Mouse (Mus musculus): ENCODE results near the gene Polr3c. TPM values are rescaled to one million over a fixed set of nuclear protein-coding genes. Genes with fewer than 3 reads are reported as not detected.

Polr3c gene
- polyA plus RNA-seq, 1 experiment: 47.6 TPM

GRCm38 (mm10) chr3:96714286-96714685 is 13.1 kb downstream of the Polr3c start:
- Histone ChIP-seq H3K36me3 (ENCODE audit: control insufficient read depth, insufficient read depth, low read length) (peaks cover 71% of the 10 kb centered on the region), H3K27me3 (ENCODE audit: control insufficient read depth, insufficient read depth, low read length) (no peaks in the 10 kb centered on the region), H3K4me3 (ENCODE audit: low read depth, low read length) (no peak overlapping the region), H3K27ac (ENCODE audit: insufficient read depth, low read depth, low read length) (no peak overlapping the region), H3K4me1 (ENCODE audit: control insufficient read depth, insufficient read depth, insufficient read length, low read length) (no peaks in the 10 kb centered on the region)
- WGBS: 77% methylated on average over 5 of the region's 5 CpGs
- TF ChIP-seq POLR2A (IDR thresholded peaks at IDR 0.05; ENCODE audit: low read depth, low read length): no peak
- TF ChIP-seq CTCF (IDR thresholded peaks at IDR 0.05; ENCODE audit: extremely low read depth, insufficient read length, insufficient replicate concordance, low read depth, low read length): no peak

GRCm38 (mm10) chr3:96708684-96709064 is 18.8 kb downstream of the Polr3c start:
- peaks cover 7% of the 10 kb centered on the region for H3K4me1 ChIP-seq (ENCODE audit: control insufficient read depth, insufficient read depth, insufficient read length, low read length)
- H3K27me3 ChIP-seq (ENCODE audit: control insufficient read depth, insufficient read depth, low read length): no peaks in the 10 kb centered on the region; the same call in 1 of the 2 replicates
- peaks cover 47% of the 10 kb centered on the region for H3K36me3 ChIP-seq (ENCODE audit: control insufficient read depth, insufficient read depth, low read length)
- H3K4me3 ChIP-seq (ENCODE audit: low read depth, low read length): no peak overlapping the region
- 58% methylated on average over 2 of the region's 2 CpGs for WGBS
- no peak overlapping the region for H3K27ac ChIP-seq (ENCODE audit: insufficient read depth, low read depth, low read length)
- TF ChIP-seq POLR2A (IDR thresholded peaks at IDR 0.05; ENCODE audit: low read depth, low read length) (no peak), CTCF (IDR thresholded peaks at IDR 0.05; ENCODE audit: extremely low read depth, insufficient read length, insufficient replicate concordance, low read depth, low read length) (no peak)

- no peak within 1 kb of the TSS for H3K27ac ChIP-seq (ENCODE audit: insufficient read depth, low read depth, low read length)
- TF ChIP-seq POLR2A (IDR thresholded peaks at IDR 0.05; ENCODE audit: low read depth, low read length) (no peak), CTCF (IDR thresholded peaks at IDR 0.05; ENCODE audit: extremely low read depth, insufficient read length, insufficient replicate concordance, low read depth, low read length) (peak; percentile 87)
- peak within 1 kb of the TSS; percentile 75 for H3K4me3 ChIP-seq (ENCODE audit: low read depth, low read length)
- WGBS: 4% methylated on average over 42 of the region's 42 CpGs
- peaks cover 7% of the 10 kb centered on the region for H3K4me1 ChIP-seq (ENCODE audit: control insufficient read depth, insufficient read depth, insufficient read length, low read length)
- no peaks in the 10 kb centered on the region; the same call in 1 of the 2 replicates for H3K27me3 ChIP-seq (ENCODE audit: control insufficient read depth, insufficient read depth, low read length)
- H3K36me3 ChIP-seq (ENCODE audit: control insufficient read depth, insufficient read depth, low read length): peaks cover 48% of the 10 kb centered on the region
Measured at GRCm38 (mm10) chr3:96707903-96708683, 19.3 kb downstream of the Polr3c start, which contains the start of gene Nudt17. Gene Nudt17 (minus strand): TSS chr3:96708562.

- H3K36me3 ChIP-seq (ENCODE audit: control insufficient read depth, insufficient read depth, low read length): peaks cover 41% of the 10 kb centered on the region
Measured at GRCm38 (mm10) chr3:96706984-96707383, 20.4 kb downstream of the Polr3c start.

GRCm38 (mm10) chr3:96706217-96706616 is 21.2 kb downstream of the Polr3c start:
- WGBS: 93% methylated on average over 11 of the region's 11 CpGs
- peaks cover 7% of the 10 kb centered on the region for H3K4me1 ChIP-seq (ENCODE audit: control insufficient read depth, insufficient read depth, insufficient read length, low read length)

More at GRCm38 (mm10) chr3:96706984-96707383, 20.4 kb downstream of the Polr3c start:
- H3K27me3 ChIP-seq (ENCODE audit: control insufficient read depth, insufficient read depth, low read length): no peaks in the 10 kb centered on the region; the same call in 1 of the 2 replicates
- no peak overlapping the region for H3K4me3 ChIP-seq (ENCODE audit: low read depth, low read length)
- TF ChIP-seq POLR2A (IDR thresholded peaks at IDR 0.05; ENCODE audit: low read depth, low read length) (no peak), CTCF (IDR thresholded peaks at IDR 0.05; ENCODE audit: extremely low read depth, insufficient read length, insufficient replicate concordance, low read depth, low read length) (no peak)
- WGBS: 54% methylated on average over 7 of the region's 7 CpGs
- H3K27ac ChIP-seq (ENCODE audit: insufficient read depth, low read depth, low read length): no peak overlapping the region
- peaks cover 7% of the 10 kb centered on the region for H3K4me1 ChIP-seq (ENCODE audit: control insufficient read depth, insufficient read depth, insufficient read length, low read length)

GRCm38 (mm10) chr3:96704778-96705177 is 22.6 kb downstream of the Polr3c start:
- TF ChIP-seq CTCF (IDR thresholded peaks at IDR 0.05; ENCODE audit: extremely low read depth, insufficient read length, insufficient replicate concordance, low read depth, low read length) (0 out of 2 replicates have a peak, but pooled peaks have one; percentile 45), POLR2A (IDR thresholded peaks at IDR 0.05; ENCODE audit: low read depth, low read length) (no peak)
- H3K4me3 ChIP-seq (ENCODE audit: low read depth, low read length): no peak overlapping the region
- H3K36me3 ChIP-seq (ENCODE audit: control insufficient read depth, insufficient read depth, low read length): peaks cover 37% of the 10 kb centered on the region
- WGBS: 73% methylated on average over 11 of the region's 11 CpGs
- H3K27ac ChIP-seq (ENCODE audit: insufficient read depth, low read depth, low read length): no peak overlapping the region
- H3K27me3 ChIP-seq (ENCODE audit: control insufficient read depth, insufficient read depth, low read length): no peaks in the 10 kb centered on the region; the same call in 1 of the 2 replicates
- H3K4me1 ChIP-seq (ENCODE audit: control insufficient read depth, insufficient read depth, insufficient read length, low read length): peaks cover 7% of the 10 kb centered on the region

More at GRCm38 (mm10) chr3:96706217-96706616, 21.2 kb downstream of the Polr3c start:
- Histone ChIP-seq H3K4me3 (ENCODE audit: low read depth, low read length) (no peak overlapping the region), H3K36me3 (ENCODE audit: control insufficient read depth, insufficient read depth, low read length) (peaks cover 40% of the 10 kb centered on the region), H3K27ac (ENCODE audit: insufficient read depth, low read depth, low read length) (no peak overlapping the region), H3K27me3 (ENCODE audit: control insufficient read depth, insufficient read depth, low read length) (no peaks in the 10 kb centered on the region; the same call in 1 of the 2 replicates)
- TF ChIP-seq CTCF (IDR thresholded peaks at IDR 0.05; ENCODE audit: extremely low read depth, insufficient read length, insufficient replicate concordance, low read depth, low read length) (no peak), POLR2A (IDR thresholded peaks at IDR 0.05; ENCODE audit: low read depth, low read length) (no peak)

- no peak overlapping the region for H3K27ac ChIP-seq (ENCODE audit: insufficient read depth, low read depth, low read length)
- H3K36me3 ChIP-seq (ENCODE audit: control insufficient read depth, insufficient read depth, low read length): peaks cover 38% of the 10 kb centered on the region
- 92% methylated on average over 4 of the region's 4 CpGs for WGBS
- H3K27me3 ChIP-seq (ENCODE audit: control insufficient read depth, insufficient read depth, low read length): no peaks in the 10 kb centered on the region
- TF ChIP-seq POLR2A (IDR thresholded peaks at IDR 0.05; ENCODE audit: low read depth, low read length): no peak
- no peak for TF ChIP-seq CTCF (IDR thresholded peaks at IDR 0.05; ENCODE audit: extremely low read depth, insufficient read length, insufficient replicate concordance, low read depth, low read length)
- no peaks in the 10 kb centered on the region for H3K4me1 ChIP-seq (ENCODE audit: control insufficient read depth, insufficient read depth, insufficient read length, low read length)
- no peak overlapping the region for H3K4me3 ChIP-seq (ENCODE audit: low read depth, low read length)
Measured at GRCm38 (mm10) chr3:96701003-96701402, 26.4 kb downstream of the Polr3c start.

Measured in small intestine, adult 2 months (tissue).